Mouse (Mus musculus) MEL (cell line): ENCODE data around the gene Pde11a.

Source experiments
- CTCF ChIP-seq, 3 experiments: IDR thresholded peaks in 2 of 3; conservative IDR thresholded peaks in 1 of 3; 2 replicates each; pipeline ENCODE4 v1.5.1; 2011 to 2012; ENCODE audit warnings: low read length in 3 of 3, low read depth in 2 of 3, mild to moderate bottlenecking in 2 of 3, improper control_type of control experiment in 1 of 3, inconsistent platforms in 1 of 3, mixed read lengths in 1 of 3, moderate library complexity in 1 of 3; ENCODE audit not compliant: control insufficient read depth in 1 of 3, insufficient read depth in 1 of 3, poor library complexity in 1 of 3, severe bottlenecking in 1 of 3
- GATA1 ChIP-seq: IDR thresholded peaks from 2 replicates; pipeline ENCODE4 v1.6.1; 2011; ENCODE audit warnings: low read depth, low read length, improper control_type of control experiment
- MYC ChIP-seq: IDR thresholded peaks from 2 replicates; pipeline ENCODE4 v1.6.1; 2011; ENCODE audit warnings: low read depth, mild to moderate bottlenecking, low read length, improper control_type of control experiment, moderate library complexity
- SMC3 ChIP-seq: IDR thresholded peaks from 2 replicates; pipeline ENCODE4 v1.6.1; 2011; ENCODE audit warnings: low read depth, low read length, improper control_type of control experiment

DNA sequence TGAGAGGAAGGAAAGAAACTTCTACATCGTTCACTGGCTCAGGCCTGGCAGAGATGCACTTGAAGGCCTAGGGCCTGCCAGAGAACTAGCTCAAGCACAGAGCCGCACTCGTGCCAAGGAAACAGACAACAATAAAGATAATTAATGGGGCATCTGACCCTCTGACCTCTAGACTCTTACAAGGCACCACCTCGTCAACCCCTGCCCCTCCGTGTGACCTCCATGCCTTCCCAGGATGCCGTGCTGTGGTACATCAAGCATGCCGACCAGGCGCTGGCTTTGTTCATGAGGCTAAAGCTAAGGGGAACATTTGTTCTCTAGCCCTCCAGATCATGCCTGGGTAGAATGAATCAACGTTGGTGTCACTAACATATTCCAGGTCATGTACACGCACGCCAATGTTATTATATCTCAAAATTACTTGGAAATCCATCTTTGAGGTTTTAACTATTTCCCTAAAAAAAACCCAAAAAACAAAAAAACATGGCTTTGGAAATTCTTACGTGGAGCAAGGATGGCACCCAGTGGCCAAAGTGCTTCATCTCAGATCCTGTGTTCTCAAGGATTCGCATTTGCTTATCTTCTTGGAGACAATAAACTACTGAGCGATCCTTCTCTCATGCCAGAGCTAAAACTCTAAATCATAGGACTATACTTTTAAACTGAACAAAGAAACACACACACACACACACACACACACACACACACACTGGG, 236.5 kb downstream of the Pde11a start:
- TF ChIP-seq GATA1 = no peak
- no peak for TF ChIP-seq SMC3
- TF ChIP-seq CTCF (IDR thresholded peaks at IDR 0.05 in 2 of 3, conservative IDR thresholded peaks at IDR 0.05 in 1 of 3; ENCODE audit: control insufficient read depth in 1 of 3, insufficient read depth in 1 of 3, low read depth in 2 of 3, low read length in 3 of 3, poor library complexity in 1 of 3, severe bottlenecking in 1 of 3) = no peak
- no peak for TF ChIP-seq MYC
